Mouse (Mus musculus): Measurements from ENCODE around the gene Zfp410.

- no peak for TF ChIP-seq EP300 (optimal IDR thresholded peaks at IDR 0.05)
- no peak for TF ChIP-seq CTCF (IDR thresholded peaks at IDR 0.05; ENCODE audit: low read depth)
Observed at GRCm38 (mm10) chr12:84299265-84299664, 17.4 kb upstream of the Zfp410 start.
